Comparison of ENCODE assay signal across 9 mouse cellular contexts in genomic region chr4:151283092-151283741, GRCm38 (mm10).
DNase-seq lines count a peak whose midpoint lies in the region; ATAC-seq and TF ChIP-seq lines count a peak whose summit lies in the region.
"Had no signal": no experiment of that assay in that cellular context is flagged by ENCODE, and none has a peak within 500 bp of the region (broad histone marks: within the 10 kb centered on the region; RNA-seq: fewer than 3 reads in every experiment).

No protein-coding gene starts in this region.

- H3K27ac ChIP-seq in kidney, embryonic 15.5 days, result no peak overlapping the region
- no peak overlapping the region for H3K27ac ChIP-seq in olfactory bulb, adult 2 months (ENCODE audit: insufficient read depth, low read depth, low read length)
- H3K27ac ChIP-seq: neural tube, embryonic 12.5 days had no signal

- no peak overlapping the region for H3K4me3 ChIP-seq in kidney, embryonic 15.5 days (replicated peaks)
- H3K4me3 ChIP-seq in olfactory bulb, adult 2 months (ENCODE audit: insufficient read depth, low read depth, low read length), result no peak overlapping the region
- H3K4me3 ChIP-seq: neural tube, embryonic 12.5 days had no signal

- H3K27me3 ChIP-seq in kidney, embryonic 15.5 days, result no peaks in the 10 kb centered on the region
- H3K27me3 ChIP-seq: neural tube, embryonic 12.5 days had no signal

- H3K9ac ChIP-seq in kidney, embryonic 15.5 days, result no peak overlapping the region
- H3K9ac ChIP-seq: neural tube, embryonic 12.5 days had no signal

- TF ChIP-seq CTCF in olfactory bulb, adult 2 months (IDR thresholded peaks at IDR 0.05; ENCODE audit: insufficient read depth, low read depth, low read length), result peak; percentile 56; the same call in 1 of the 2 replicates

- TF ChIP-seq POLR2A in olfactory bulb, adult 2 months (IDR thresholded peaks at IDR 0.05; ENCODE audit: insufficient read depth, low read depth, low read length), result no peak

- peak; percentile 54 for DNase-seq in kidney, adult 11 months
- DNase-seq in R1 (ENCODE audit: low read depth, low spot score), result peak; percentile 72
- peak; percentile 31 for DNase-seq in hindlimb bud, embryonic 11.5 days (ENCODE audit: extremely low spot score, low read depth, low spot score)
- peak; percentile 62 to 80 for DNase-seq in left cerebral cortex, postnatal 14 days (ENCODE audit: low spot score in 2 of 2)

- H3K36me3 ChIP-seq in kidney, embryonic 15.5 days, result no peaks in the 10 kb centered on the region
- H3K36me3 ChIP-seq: neural tube, embryonic 12.5 days had no signal

- no peaks in the 10 kb centered on the region for H3K4me1 ChIP-seq in kidney, embryonic 15.5 days
- H3K4me1 ChIP-seq in olfactory bulb, adult 2 months (ENCODE audit: control insufficient read depth, insufficient read depth, low read length), result peaks cover 16% of the 10 kb centered on the region

- intact Hi-C loops in left cerebral cortex, postnatal 14 days (cut with DNase I), result no loop called here

- no peak overlapping the region for H3K4me2 ChIP-seq in kidney, embryonic 15.5 days
- H3K4me2 ChIP-seq: neural tube, embryonic 12.5 days had no signal

- WGBS in kidney, embryonic 15.5 days, result 18% methylated on average over 16 of the region's 16 CpGs
- 16% methylated on average over 16 of the region's 16 CpGs for WGBS in olfactory bulb, adult 2 months

- ATAC-seq in kidney, embryonic 15.5 days (replicated peaks; ENCODE audit: low FRiP score), result no peak
- ATAC-seq in common myeloid progenitor, adult 5-6 weeks (replicated peaks; ENCODE audit: low read depth, poor library complexity, severe bottlenecking), result peak; percentile 78; the same call in 1 of the 2 replicates
- ATAC-seq in activated CD4-positive, CD25-positive, alpha-beta regulatory T cell, adult 4 months, result no peak

- H3K9me3 ChIP-seq in kidney, embryonic 15.5 days (replicated peaks), result no peaks in the 10 kb centered on the region
- H3K9me3 ChIP-seq: neural tube, embryonic 12.5 days had no signal
